Mouse (Mus musculus) C2C12 (cell line): ENCODE measurements around the gene Trio. TPM values are rescaled to one million over a fixed set of nuclear protein-coding genes. Genes with fewer than 3 reads are reported as not detected.

ENCODE experiments used
- H3K27me3 ChIP-seq: one replicate; pipeline ENCODE4 v1.6.1; 2011; ENCODE audit not compliant: control insufficient read depth, insufficient read depth, insufficient read length
- H3K36me3 ChIP-seq: one replicate; pipeline ENCODE4 v1.6.1; 2011; ENCODE audit not compliant: control insufficient read depth, insufficient read depth
- H3K4me3 ChIP-seq: one replicate; pipeline ENCODE4 v1.5.1; 2011; ENCODE audit warnings: mild to moderate bottlenecking, control low read depth; ENCODE audit not compliant: poor library complexity, insufficient read depth, severe bottlenecking
- H3K79me2 ChIP-seq: one replicate; pipeline ENCODE4 v1.6.1; 2011; ENCODE audit not compliant: control insufficient read depth, insufficient read depth
- H3K79me3 ChIP-seq: one replicate; pipeline ENCODE4 v1.6.1; 2011; ENCODE audit warnings: low read depth, control low read depth
- H3ac ChIP-seq: one replicate; pipeline ENCODE3; 2011; ENCODE audit warnings: low read depth; ENCODE audit not compliant: control insufficient read depth, insufficient read length
- CEBPB ChIP-seq: IDR thresholded peaks from one replicate; pipeline ENCODE4 v1.6.1; 2011; ENCODE audit warnings: low read depth, mild to moderate bottlenecking, control low read depth, moderate library complexity
- CTCF ChIP-seq: IDR thresholded peaks from one replicate; pipeline ENCODE4 v1.5.1; 2011; ENCODE audit not compliant: control insufficient read depth, insufficient read depth, insufficient read length
- FOSL1 ChIP-seq: IDR thresholded peaks from one replicate; pipeline ENCODE4 v1.8.0; 2011; ENCODE audit warnings: mild to moderate bottlenecking, low read length; ENCODE audit not compliant: poor library complexity, insufficient read depth, severe bottlenecking
- MAX ChIP-seq: IDR thresholded peaks from one replicate; pipeline ENCODE4 v1.6.1; 2011; ENCODE audit warnings: mild to moderate bottlenecking, control low read depth
- MYOD1 ChIP-seq: IDR thresholded peaks from one replicate; pipeline ENCODE4 v1.6.1; 2011; ENCODE audit warnings: low read depth; ENCODE audit not compliant: control insufficient read depth, insufficient read length
- MYOG ChIP-seq: IDR thresholded peaks from one replicate; pipeline ENCODE4 v1.6.1; 2011; ENCODE audit not compliant: control insufficient read depth, insufficient read length; ENCODE audit errors: extremely low read depth
- USF1 ChIP-seq: IDR thresholded peaks from one replicate; pipeline ENCODE4 v1.6.1; 2011; ENCODE audit warnings: low read depth, mild to moderate bottlenecking, control low read depth, moderate library complexity
- polyA plus RNA-seq: library from polyadenylated mRNA; unstranded; fragments of >200 nt; fragmentation: generic; extraction: Trizol; gene quantifications from one replicate; pipeline ENCODE4 v1.2.1, GENCODE M21; 2012; ENCODE audit warnings: missing spikeins

Gene Trio
- polyA plus RNA-seq, 1 experiment, result 26.2 TPM

DNA sequence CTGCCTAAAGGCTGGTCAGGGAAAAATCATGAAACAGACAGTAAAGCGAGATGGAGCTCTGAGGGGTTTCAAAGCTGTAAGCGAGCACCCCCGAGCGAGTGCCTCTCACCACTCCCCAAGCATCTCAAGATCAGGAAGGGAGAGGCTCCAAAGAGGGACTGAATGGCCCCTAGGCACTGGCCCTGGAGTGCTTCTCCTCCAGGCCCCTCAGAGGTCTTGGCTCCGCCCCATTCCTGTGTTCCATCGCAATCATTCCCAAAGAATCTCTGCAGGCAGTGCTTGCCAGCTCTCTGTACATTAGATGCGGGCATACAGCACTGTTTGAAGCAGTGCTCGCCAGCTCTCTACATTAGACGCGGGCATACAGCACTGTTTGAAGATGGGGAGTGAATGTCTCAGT, 219.4 kb downstream of the Trio start:
- no peak for TF ChIP-seq CEBPB
- no peak for TF ChIP-seq FOSL1
- no peak for TF ChIP-seq MYOD1
- TF ChIP-seq CTCF, result no peak
- TF ChIP-seq USF1, result no peak
- no peak for TF ChIP-seq MAX
- no peak for TF ChIP-seq MYOG
- no peak overlapping the region for H3ac ChIP-seq
- no peaks in the 10 kb centered on the region for H3K27me3 ChIP-seq
- H3K79me3 ChIP-seq, result no peaks in the 10 kb centered on the region
- H3K36me3 ChIP-seq, result peaks cover 85% of the 10 kb centered on the region
- H3K79me2 ChIP-seq, result no peaks in the 10 kb centered on the region
- H3K4me3 ChIP-seq, result no peak overlapping the region

DNA sequence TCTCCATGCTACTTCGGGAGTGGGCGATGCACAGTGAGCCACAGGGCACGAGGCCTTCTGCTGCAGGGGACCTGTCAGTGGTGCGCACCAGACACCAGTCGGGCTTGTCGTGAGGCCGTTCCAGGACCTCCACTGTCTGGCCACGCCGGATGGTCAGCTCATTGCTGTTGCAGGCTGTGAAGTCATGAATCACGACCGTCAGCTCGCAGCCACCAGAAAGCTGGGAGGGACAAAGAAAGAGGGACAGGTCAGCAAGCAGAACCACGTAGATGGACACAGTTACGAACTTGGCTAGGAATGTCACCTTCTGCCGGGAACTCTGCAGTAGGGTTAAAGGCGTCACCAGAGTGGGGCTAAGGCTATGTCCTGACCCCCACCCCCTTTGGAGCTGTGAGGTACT, 220.0 kb downstream of the Trio start:
- Histone ChIP-seq H3K36me3 (peaks cover 85% of the 10 kb centered on the region), H3K79me3 (no peaks in the 10 kb centered on the region), H3K27me3 (no peaks in the 10 kb centered on the region), H3K79me2 (no peaks in the 10 kb centered on the region), H3K4me3 (no peak overlapping the region), H3ac (no peak overlapping the region)
- TF ChIP-seq MAX (no peak), MYOD1 (no peak), CTCF (no peak), CEBPB (no peak), MYOG (no peak), FOSL1 (no peak), USF1 (no peak)

DNA sequence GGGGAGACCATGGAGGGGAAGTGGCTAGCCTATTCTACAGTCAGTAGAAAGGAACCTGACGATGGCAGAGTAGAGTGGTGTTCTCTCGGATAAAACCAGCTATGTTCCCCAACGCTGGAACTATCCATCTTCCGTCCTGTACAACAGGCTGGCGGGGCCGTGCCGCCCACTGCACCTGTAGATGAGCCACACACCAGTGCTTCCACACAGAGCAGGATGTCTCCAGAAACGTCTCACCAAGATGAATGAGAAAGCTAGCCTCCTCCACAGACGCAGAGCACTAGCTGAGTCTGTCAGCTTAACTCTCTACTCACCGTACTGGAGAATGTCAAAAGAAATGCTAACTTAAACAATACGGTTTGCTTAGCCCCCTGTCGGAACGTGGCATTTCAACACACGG, 221.2 kb downstream of the Trio start:
- peaks cover 88% of the 10 kb centered on the region for H3K36me3 ChIP-seq
- TF ChIP-seq MYOG, result no peak
- TF ChIP-seq USF1, result no peak
- TF ChIP-seq CTCF, result no peak
- TF ChIP-seq MAX, result no peak
- TF ChIP-seq MYOD1, result no peak
- TF ChIP-seq CEBPB, result no peak
- TF ChIP-seq FOSL1, result no peak
- no peaks in the 10 kb centered on the region for H3K79me2 ChIP-seq
- no peaks in the 10 kb centered on the region for H3K27me3 ChIP-seq
- H3K79me3 ChIP-seq, result no peaks in the 10 kb centered on the region
- no peak overlapping the region for H3ac ChIP-seq
- H3K4me3 ChIP-seq, result no peak overlapping the region

DNA sequence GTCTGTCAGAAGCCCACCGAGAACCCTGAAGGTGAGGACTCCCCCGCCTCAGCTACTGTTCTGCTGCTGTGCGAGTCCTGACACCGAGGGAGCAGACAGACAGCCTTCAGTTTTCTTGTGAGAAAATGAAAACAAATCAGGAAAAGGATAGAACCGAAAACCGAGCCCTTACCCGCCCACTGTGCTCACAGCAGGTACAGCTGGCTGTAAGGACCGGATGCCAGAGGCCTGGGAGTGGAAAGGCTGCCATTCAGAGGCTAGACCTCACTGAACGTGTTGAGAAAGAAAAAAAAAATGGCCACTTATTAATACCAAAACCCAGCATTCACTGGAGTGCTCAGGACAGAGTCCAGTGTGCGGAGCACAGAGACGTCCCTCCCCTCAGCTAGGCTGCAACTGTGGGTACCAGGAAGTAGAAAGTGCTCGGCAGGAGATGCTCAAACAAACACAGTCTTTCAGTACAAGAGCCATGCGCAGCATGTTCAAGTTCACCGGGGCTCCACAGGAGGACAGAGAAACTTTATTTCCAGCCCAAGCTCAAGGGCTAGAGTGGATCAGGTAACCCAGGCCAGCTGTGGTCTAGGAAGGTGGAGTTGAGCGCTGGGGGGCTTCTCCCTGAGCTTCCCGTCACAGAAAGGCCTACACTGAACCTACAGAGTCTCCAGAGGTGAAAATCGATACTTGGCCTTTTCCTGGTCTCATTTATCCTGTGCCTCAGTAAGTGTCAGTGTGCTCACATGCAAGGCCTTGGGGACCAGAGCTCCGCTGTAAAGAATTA, 221.9 kb downstream of the Trio start:
- Histone ChIP-seq H3K4me3 (no peak overlapping the region), H3K79me2 (no peaks in the 10 kb centered on the region), H3ac (no peak overlapping the region), H3K36me3 (peaks cover 88% of the 10 kb centered on the region), H3K79me3 (no peaks in the 10 kb centered on the region), H3K27me3 (no peaks in the 10 kb centered on the region)
- no peak for TF ChIP-seq MAX
- TF ChIP-seq FOSL1, result no peak
- no peak for TF ChIP-seq MYOD1
- no peak for TF ChIP-seq USF1
- TF ChIP-seq CEBPB, result no peak
- TF ChIP-seq CTCF, result no peak
- TF ChIP-seq MYOG, result no peak

DNA sequence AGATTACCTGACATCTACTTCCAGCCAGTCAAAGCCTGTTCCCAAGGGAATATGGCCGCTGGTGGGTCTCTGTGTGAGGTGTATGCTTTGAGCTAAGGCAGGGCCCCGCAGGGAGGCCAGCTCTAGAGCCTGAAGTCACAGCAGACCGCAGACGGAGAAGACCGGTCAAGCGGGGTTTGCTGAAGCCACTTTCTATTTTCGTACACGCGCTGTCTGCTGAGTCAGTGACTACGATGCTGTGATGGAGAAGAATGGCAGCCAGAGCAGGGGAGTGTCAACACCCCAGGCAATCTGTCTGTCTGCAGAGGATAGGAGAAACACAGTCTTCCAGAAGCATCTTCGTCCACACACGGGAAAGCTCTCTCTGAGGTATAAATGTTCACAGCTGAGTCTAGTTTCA, 223.4 kb downstream of the Trio start:
- Histone ChIP-seq H3K79me2 (no peaks in the 10 kb centered on the region), H3K36me3 (peaks cover 96% of the 10 kb centered on the region), H3K4me3 (no peak overlapping the region), H3ac (no peak overlapping the region), H3K27me3 (no peaks in the 10 kb centered on the region), H3K79me3 (no peaks in the 10 kb centered on the region)
- TF ChIP-seq CTCF, result no peak
- TF ChIP-seq USF1, result no peak
- TF ChIP-seq MYOG, result no peak
- no peak for TF ChIP-seq CEBPB
- no peak for TF ChIP-seq MAX
- no peak for TF ChIP-seq MYOD1
- no peak for TF ChIP-seq FOSL1

DNA sequence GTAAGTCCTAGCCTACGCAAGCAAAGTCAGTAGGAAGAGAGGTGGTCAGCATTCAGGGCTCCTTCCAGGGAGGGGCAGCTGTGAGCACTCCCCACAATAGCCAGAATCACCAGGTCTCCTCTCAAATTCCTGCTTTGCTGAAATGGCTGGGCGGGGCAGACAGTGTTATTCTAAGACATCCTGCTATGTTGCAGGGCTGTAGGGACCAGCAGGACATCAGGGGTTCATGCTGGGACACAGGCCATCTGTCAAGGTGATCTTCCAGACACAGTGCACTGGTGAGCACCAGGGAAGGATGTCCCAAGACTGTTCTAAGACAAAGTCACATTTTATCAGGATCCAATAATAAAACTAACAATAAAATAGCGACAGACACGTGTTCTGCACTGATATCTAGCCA, 224.5 kb downstream of the Trio start:
- Histone ChIP-seq H3K36me3 (peaks cover 88% of the 10 kb centered on the region), H3K79me2 (no peaks in the 10 kb centered on the region), H3K4me3 (no peak overlapping the region), H3K79me3 (no peaks in the 10 kb centered on the region), H3K27me3 (no peaks in the 10 kb centered on the region), H3ac (no peak overlapping the region)
- TF ChIP-seq CTCF, result no peak
